Mouse (Mus musculus) cerebellum, adult 2 months (tissue): ENCODE measurements around the gene Pde2a.

ENCODE experiments used
- CTCF ChIP-seq: fragments of 200-500 bp; IDR thresholded peaks from 2 replicates; pipeline ENCODE4 v1.5.1; 2011; ENCODE audit warnings: low read depth, mild to moderate bottlenecking, control low read depth, low read length, moderate library complexity, borderline replicate concordance; ENCODE audit not compliant: insufficient read depth
- POLR2A ChIP-seq: fragments of 200-500 bp; IDR thresholded peaks from 2 replicates; pipeline ENCODE4 v1.6.1; 2011; ENCODE audit warnings: low read length, control low read depth, borderline replicate concordance; ENCODE audit not compliant: insufficient read depth

DNA sequence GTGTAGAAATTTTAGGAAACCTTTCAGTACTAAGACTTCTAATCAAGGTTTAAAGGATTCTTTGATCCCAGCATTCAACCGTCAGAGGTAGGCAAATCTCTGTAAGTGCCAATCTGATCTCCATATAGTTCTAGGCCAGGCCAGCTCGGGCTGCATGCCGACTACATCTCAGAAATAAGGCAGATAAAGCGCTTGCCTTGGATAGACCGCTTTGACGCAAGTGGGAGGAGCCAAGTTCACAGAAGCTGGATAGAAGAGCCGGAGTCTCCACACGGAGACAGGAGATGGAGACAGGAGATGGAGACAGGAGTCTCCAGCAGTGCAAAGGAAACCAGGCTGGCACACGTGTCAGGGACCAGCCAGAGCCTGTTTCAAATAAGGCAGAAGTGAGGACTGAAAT is 118.3 kb downstream of the Pde2a start:
- TF ChIP-seq CTCF (no peak), POLR2A (no peak)
